Mouse (Mus musculus) megakaryocyte, embryonic 14.5 days (primary cell): ENCODE results near the gene Cpn1.

Source experiments
- FLI1 ChIP-seq: IDR thresholded peaks from 2 replicates; pipeline ENCODE4 v1.6.1; 2012; ENCODE audit warnings: low read length, inconsistent platforms, mixed read lengths
- GATA1 ChIP-seq: IDR thresholded peaks from 3 replicates; pipeline ENCODE4 v1.6.1; 2012; ENCODE audit warnings: mixed read lengths, low read length, inconsistent platforms, borderline replicate concordance

GRCm38 (mm10) chr19:43972129-43972528 lies 14.2 kb downstream of the Cpn1 start:
- TF ChIP-seq GATA1 = no peak
- no peak for TF ChIP-seq FLI1
